Mouse (Mus musculus): ENCODE results near the gene Trpc5.

- no peak for TF ChIP-seq CTCF (IDR thresholded peaks at IDR 0.05; ENCODE audit: low read depth, low read length)
- TF ChIP-seq EP300 (IDR thresholded peaks at IDR 0.05; ENCODE audit: insufficient read depth, low read depth, low read length) = no peak
- TF ChIP-seq POLR2A (IDR thresholded peaks at IDR 0.05; ENCODE audit: insufficient read depth, low read length) = no peak
These were observed 35.8 kb downstream of the Trpc5 start for GRCm38 (mm10) chrX:144652196-144652595.
